Mouse (Mus musculus): Measurements from ENCODE around the gene Apbb1ip. TPM values are rescaled to one million over a fixed set of nuclear protein-coding genes. Genes with fewer than 3 reads are reported as not detected.

The Apbb1ip gene
- 3.1 and 3.8 TPM in 2 replicates for polyA plus RNA-seq (2021; fragmentation: Nextera tagmentation)
- long read RNA-seq, experiment 1, partial matches to known transcripts = 0 of 3 reads
- long read RNA-seq, experiment 1, other reads (novel, unspliced or antisense) = 3 of 3 reads
- long read RNA-seq, experiment 2, partial matches to known transcripts = 1 of 3 reads
- long read RNA-seq, experiment 2, other reads (novel, unspliced or antisense) = 2 of 3 reads

GRCm38 (mm10) chr2:22773549-22774180 is at the start of gene Apbb1ip:
Gene Apbb1ip (plus strand): TSS chr2:22774094.

DNA sequence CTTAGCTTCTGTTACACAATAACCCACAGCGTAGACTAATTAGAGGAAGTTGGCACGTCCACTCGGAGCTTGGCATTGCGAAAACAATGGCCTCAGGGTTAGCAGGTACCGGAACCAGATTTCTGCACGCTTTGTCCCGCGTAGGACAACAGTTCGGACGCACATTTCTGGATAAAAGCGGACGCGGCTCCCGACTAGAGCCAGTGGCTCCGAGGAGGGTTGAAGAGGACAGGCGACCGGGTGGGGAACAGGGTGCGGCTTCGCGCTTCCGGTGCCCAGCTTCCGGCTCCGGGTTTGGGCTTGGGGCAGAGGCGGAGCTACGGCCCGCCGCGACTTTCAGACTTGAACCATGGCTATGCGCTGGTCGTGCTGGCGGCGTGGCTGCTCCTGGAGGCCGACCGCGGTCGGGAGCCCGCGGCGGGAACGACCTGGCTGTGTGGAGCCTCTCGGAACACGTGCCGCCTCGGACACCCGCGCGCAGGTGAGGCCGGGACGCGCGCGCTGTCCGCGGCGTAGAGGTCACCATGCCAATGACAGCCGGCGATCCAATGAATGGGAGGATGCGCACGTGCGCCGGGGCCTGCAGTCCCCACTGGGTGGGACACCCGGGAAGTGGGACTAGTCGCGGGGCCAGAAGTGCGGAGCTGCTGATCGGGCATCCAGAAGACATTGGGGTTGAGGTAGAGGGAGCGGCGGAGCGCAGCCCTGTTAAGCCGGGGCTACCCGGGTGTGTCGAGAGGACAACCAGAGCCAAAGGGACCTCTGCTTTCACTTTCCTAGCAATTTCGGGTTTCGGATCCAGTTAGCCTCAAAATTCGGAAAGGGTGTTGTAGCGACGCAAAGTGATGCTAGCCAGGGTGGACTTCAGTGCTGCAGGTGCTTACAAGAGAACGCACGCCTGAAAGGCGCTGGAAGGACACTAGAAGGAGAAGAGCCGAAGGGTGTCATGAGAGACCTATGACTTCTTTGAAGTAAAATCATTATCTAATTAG is 121.7 kb downstream of the Apbb1ip start, which contains the start of gene Pdss1:
Gene Pdss1, plus strand, starts transcription at position 241 of the 992 bp plus-strand sequence.

Other genes starting within 250 kb of the Apbb1ip start
- 32.9 and 51.0 TPM in 2 replicates for gene Gad2, start 151.9 kb upstream of the Apbb1ip start, polyA plus RNA-seq (2021; fragmentation: Nextera tagmentation)
- gene Pdss1, start 121.4 kb downstream of the Apbb1ip start, polyA plus RNA-seq (2021; fragmentation: Nextera tagmentation) = 5.1 and 5.7 TPM in 2 replicates

Data from left cerebral cortex, adult 6 months (tissue).